Mouse (Mus musculus) regulatory T cell (primary cell): ENCODE data around the gene Ly6g6f.

Experiments
- in situ Hi-C: fragments of 300-600 bp; cut with MboI, MseI; formaldehyde crosslinking; loops from one replicate; pipeline ENCODE4 v1.15.1; 2025; ENCODE audit warnings: high pct_unique_total_duplicates

Ly6g6f gene

GRCm38 (mm10) chr17:35106522-35106921 is 21.1 kb upstream of the Ly6g6f start:
- in situ Hi-C loops: loop anchor here (5.0 kb wide), 1 partner anchor 94 kb away; no protein-coding TSS in a partner anchor

- in situ Hi-C loops: loop anchor here (5.0 kb wide), 1 partner anchor 94 kb away; no protein-coding TSS in a partner anchor
Observed at GRCm38 (mm10) chr17:35105740-35106389, 20.5 kb upstream of the Ly6g6f start.

DNA sequence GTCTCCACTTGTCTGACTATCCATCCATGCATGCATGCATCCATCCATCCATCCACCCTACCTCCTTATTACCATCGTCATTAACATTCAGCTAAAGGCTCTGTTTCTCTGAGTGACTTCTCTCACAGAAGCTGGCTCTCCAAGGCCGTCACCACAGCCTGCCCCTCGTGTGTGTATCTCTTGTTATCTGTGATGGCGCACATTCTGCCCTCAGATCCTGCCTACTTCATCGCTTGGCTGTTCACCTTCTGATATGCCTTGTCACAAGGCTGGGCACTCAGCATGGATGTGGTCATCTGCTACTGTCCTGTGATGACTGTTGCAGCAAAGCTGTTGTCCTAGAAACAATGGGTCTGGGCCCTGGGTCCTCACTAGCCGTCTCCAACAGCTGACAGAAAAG is 19.3 kb upstream of the Ly6g6f start:
- in situ Hi-C loops: loop anchor here (5.0 kb wide), 1 partner anchor 92 kb away; no protein-coding TSS in a partner anchor

DNA sequence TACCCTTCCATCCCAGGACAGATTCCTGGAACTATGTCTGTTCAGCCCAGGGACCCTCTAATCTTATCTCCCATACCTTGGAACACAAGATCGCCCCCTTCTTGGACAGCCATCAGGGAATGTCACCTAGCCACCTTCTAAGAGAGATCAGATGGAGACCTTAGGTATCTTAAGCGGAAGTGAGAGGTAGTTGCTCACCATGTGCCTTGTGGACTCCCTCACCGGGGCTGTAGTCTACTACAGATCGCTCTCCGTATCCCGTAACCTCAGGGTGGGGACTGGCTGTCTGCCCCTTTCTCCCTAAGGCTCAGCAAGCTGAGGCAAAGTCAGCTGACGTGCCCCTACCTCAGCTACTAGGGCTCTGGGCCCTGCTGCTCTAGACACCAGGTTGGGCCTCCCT is 18.7 kb upstream of the Ly6g6f start:
- in situ Hi-C loops: no loop called here

DNA sequence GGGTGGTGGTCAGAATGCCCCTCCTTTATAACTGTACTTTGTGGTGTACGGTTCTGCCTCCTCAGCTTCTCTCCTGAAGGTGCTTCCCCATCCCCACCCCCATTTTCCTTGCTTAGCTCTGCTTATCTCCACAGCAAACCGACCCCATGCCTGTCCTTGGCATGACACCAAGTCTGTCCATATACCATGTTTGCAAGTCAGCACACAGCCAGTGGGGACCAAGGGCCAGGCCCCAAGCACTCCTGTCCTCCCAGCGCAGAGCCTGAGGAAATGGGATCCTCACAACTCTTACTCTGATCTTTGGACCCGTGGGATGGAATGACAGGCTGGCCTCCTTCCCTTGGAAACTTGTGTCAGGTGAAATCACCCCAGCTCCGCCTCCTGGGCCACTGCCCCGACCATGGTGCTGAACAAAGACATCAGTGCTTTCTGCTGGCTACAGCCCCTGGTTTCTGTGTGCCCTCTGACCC is 17.8 kb upstream of the Ly6g6f start:
- in situ Hi-C loops: no loop called here

DNA sequence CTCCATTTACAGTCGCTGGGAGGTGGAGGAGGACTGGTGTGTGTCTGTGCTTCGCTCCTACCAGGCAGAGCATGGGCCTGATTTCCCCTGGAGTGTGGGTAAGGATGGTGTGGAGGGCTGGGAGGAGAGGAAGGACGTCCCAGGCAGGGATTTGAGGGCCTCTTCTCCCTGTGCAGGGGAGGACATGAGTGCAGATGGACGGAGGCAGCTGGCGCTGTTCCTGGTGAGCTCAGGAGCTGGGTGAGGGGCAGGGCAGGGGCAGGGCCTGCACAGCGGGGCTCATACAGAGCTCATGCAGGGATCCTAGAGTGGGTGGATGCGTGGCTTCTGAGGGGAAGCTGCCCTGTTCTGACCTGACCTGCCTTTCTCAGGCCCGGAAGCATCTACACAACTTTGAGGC is 16.9 kb upstream of the Ly6g6f start:
- in situ Hi-C loops: no loop called here

DNA sequence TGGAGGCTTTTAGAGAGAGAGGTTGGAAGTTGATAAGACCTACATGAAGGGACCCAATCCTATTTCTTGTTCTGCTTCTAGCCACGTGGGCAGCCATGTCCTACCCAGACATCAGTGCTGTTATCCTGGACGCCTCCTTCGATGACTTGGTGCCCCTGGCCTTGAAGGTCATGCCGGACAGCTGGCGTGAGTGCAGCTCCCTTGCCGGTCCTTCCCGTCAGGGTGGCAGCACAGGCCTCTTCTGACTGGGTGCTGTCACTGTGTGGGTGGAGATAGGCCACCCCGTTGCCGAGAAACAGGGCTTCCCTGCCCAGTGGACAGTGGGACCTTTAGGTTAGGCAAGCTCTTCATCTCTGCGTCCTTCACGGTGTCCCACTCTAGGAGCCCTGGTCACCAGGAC is 15.8 kb upstream of the Ly6g6f start:
- in situ Hi-C loops: no loop called here

- in situ Hi-C loops: no loop called here
Observed at GRCm38 (mm10) chr17:35100196-35100765, 14.9 kb upstream of the Ly6g6f start.

DNA sequence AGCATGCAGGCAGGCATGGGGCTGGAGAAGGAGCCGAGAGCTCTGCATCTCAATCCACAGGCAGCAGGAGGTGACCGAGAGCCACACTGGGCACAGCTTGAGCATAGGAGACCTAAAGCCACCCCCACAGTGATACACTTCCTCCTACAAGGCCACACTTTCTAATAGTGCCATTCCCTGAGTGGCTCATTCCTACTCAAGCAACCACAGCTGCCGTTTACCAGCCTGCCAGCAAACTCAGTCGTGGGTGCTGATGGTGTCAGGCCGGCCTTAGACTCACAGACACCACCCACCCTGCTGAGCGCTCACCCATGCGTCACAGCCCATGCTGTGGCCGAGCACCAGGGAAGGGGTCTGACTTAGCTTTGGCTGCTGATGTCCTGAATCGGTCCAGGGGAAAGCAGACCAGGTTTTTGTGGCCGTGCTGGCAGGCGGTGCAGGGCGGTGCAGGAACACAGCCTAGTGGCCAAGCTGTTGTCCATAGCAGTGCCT is 11.8 kb upstream of the Ly6g6f start:
- in situ Hi-C loops: no loop called here

GRCm38 (mm10) chr17:35096597-35096996 is 11.2 kb upstream of the Ly6g6f start:
- in situ Hi-C loops: no loop called here

DNA sequence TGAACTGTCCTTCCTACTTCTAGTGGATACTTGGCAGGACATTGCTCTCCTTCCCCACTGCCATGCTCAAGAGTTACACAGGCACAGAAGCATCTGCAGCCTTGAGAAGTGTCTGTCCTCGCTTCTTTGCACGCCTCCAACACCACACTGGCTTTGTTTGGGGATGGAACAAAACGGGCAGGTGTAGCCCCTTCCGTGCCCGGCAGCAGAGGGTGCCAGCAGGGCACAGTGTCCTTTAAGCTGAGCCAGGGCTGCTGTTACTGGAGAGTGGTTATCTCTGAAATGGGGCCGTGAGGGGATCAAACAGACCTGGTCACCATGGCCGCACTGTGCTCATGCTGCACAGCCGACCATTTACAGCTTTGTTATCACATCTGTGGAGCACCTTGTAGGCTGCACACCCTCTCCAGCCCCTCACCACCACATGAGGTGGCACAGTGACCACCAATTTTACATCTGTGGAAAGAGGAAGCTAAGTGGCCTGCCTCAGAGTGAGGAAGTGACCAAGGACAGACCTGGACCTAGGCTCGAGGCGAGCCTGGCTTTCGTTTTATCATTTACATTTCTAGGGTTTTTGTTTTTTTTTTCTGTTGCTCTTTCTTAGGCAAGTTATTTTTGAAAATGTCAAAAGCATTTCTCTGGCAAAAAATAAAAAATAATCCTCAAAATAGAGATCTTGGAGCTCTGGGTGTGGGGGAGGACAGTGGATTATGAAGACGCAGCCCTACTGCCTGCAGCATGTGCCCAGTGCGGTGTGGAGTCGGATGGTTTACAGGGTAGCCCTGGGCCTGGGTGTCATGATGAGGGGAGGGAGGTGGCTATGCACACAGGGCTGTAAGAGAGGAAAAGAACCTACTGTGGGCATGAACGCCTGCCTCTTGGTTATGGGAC is 9.3 kb upstream of the Ly6g6f start:
- in situ Hi-C loops: no loop called here

DNA sequence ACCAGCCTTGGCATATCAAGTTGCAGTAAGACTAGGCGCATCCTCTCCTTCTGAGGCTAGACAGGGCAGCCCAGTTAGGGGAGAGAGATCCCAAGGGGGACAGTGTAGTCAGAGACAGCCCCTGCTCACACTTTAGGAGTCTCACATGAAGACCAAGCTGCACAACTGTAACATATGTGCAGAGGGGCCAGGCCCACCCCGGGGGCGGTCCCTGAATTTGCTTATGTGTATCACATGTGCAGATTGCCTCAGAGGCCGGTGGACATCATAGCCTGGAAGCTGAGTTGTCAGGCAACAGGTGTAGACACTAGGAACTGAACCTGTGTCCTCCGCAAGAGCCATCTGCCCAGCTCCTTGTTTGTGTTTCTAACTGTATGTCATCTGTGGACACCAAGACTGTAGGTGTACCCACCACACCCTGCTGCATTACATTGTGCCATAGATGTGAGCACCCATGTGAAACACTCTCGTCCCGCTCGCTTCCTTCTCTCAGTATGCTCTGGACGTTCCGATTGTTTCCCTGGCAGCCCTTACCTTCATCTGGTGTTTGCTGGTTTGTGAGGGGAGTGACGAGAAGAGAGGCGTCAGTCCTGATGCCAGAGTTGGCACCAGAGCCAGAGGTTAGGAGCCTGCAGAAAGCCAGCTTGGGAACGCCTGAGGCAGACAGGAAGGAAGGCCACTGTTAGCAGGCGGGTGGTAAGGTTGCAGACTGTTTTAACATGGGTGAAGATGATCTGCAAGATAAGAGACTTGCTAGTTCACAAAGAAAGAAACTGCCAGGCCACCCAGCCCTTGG is 7.2 kb upstream of the Ly6g6f start:
- in situ Hi-C loops: no loop called here

DNA sequence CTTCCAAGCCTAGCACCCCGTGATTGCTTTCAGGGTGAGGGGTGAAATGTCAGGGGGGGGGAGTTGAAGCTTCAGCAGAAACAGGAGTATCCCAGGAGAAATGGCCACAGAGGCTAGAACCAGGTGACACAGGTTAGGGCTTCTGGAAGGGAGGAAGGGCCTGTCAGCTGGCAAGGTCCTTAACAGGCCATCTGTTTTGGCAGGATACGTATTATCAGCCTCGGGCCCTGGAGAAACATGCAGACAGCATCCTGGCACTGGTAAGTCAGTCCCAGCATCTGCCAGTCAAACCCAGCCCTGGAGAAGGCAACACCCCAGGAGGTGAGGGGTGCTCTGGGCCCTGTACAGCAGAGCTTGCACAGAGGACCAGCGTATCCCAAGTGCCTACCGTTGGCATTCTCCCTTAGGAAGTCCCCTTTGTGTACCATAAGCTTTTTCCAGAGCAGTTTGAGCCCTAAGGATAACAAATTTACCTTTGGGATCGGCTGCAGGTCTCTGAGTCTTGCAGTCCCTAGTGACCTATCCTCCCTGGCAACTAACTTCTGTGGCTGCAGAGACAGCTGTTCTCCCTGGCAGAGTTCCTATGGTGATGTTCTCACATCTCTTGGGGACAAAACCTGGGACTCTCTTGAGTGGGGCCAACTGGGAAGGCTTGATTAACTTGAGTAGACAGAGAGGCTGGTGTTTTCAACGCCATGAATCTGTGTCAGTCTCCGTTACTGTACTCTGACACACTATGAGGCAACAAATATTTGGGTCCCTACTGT is 4.9 kb upstream of the Ly6g6f start:
- in situ Hi-C loops: no loop called here

GRCm38 (mm10) chr17:35088825-35089644 is 3.6 kb upstream of the Ly6g6f start, which contains the start of gene Abhd16a:
TSS of gene Abhd16a (plus strand) at chr17:35089263.
- in situ Hi-C loops: no loop called here

- in situ Hi-C loops: no loop called here
Observed at GRCm38 (mm10) chr17:35088151-35088550, 2.7 kb upstream of the Ly6g6f start.

- in situ Hi-C loops: no loop called here
Observed at GRCm38 (mm10) chr17:35083929-35084497, 1.4 kb downstream of the Ly6g6f start.

- in situ Hi-C loops: no loop called here
Observed at GRCm38 (mm10) chr17:35082841-35083576, 2.4 kb downstream of the Ly6g6f start.

DNA sequence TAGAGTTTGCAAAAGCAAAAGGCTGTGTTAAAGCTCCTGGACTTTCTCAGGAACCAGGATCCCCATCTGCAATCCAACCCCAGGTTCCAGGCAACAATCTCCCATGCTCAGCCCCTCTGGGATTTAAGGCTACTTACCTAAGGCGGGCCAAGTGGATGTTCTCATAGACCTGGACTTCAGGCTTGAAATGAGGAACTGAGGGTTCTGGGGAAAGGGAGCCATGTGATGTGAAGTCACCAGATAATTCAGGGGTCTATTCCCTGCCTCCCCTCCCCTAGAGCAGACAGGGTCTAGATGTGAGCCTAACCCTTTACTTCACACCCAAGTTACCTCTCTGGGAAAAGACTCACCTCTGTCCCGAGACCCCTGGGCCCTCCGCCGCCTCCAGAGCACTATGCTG is 4.7 kb downstream of the Ly6g6f start:
- in situ Hi-C loops: no loop called here

DNA sequence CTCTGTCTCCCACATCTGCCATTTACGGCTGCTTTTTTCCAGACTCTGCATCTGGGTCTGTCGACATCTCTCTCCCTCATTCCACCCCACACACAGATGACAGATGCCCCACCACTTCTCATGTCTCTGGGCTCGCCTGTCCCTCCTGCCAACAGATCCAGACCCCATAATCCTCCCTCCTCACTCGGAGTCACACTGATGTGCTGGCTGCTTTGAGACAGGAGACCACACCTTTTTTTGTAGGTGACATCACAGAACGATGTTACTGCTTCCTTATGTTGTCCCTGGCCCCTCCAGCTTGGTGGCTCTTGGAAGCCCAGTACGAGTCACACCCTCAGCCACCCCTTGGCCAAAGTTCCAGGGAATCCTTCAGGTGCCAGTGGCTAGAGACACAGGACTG is 5.2 kb downstream of the Ly6g6f start:
- in situ Hi-C loops: no loop called here
